Mouse (Mus musculus) right cerebral cortex, postnatal 36 days (tissue): ENCODE data around the gene Pipox.

Experiments
- DNase-seq, 2 experiments: peaks; one replicate each; pipeline ENCODE4 v3.0.0; 2022; ENCODE audit warnings: low spot score in 2 of 2, mixed read lengths in 1 of 2

The Pipox gene

DNA sequence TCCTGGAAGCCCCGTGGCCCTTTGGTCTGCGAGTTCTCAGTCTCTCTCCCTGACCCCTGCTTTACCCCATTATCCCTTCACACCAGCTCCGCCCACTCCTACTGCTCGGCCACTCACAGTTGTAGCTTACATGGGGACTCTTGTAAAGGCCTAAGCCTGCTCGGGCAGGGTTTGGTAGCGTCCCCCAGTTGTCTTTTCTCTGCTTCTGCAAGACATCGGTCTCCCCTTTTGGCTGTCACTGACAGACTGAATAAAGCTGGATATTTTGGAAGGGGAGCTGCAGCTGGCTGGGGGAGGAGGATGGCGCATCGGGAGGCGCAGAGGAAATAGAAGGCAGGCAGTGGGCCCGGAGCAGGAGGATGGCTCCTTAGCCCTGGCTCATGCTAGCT is 17.1 kb downstream of the Pipox start:
- DNase-seq, result no peak

DNA sequence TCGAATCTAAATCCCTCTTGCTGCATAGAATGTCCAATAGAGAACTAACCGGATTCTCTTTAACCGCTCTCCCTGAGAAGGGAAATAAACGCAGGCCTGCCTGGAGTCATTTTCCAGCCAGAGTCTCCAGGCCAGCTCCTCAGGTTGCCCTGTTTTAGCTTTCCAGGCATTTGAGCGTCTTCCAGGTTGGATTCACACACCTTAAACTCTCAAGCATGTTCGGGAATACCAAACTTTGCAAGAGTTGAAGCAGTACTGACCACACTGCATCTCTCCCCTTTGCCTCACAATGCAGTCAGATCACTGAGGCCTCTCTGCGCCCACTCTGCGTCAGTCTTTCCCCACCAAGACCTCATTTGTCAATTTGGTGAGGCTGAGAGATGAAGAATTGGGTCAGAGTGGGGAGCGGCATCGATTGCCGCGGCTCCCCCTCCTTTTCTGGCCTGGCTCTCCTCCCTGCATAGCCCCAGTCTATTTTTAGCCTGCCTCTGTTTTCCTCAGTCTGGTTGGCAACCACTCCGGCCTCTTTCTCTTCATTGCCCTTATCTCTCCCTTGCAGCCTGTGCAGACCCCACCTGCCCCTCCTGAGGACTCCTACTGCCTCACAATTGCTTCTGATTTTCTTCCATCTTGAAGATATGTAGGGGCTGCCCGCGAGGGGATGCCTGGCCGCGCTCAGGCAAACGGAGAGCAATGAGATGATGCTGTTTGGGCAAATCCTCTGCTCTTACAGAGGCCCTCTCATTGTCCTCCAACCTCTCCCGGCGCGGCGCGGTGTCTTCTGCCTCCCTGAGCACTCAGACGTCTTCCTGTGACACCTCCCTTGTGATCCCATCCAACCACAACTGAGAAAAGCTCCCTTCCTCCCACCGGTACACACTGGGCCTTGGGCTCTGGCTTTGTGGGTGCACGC is 17.8 kb downstream of the Pipox start:
- no peak for DNase-seq

DNA sequence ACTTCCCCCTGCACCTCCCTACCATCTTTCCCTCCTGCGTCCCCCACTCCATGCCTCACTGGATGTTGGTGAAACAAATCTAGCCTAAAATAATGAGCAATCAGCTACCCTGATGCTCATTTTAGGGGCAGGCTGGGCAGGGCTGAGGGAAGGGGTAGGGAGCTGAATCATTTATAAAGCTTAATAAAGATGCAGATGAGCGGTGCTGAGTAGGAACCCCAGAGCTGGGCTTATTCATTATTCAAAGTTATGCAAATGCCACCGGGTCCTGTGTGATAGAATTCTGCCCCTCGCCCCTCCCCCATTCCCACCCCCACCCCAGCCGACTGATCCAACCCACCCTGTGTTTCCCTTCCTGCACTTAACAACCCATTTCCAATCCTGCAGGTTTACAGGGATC is 18.6 kb downstream of the Pipox start:
- DNase-seq, result no peak

DNA sequence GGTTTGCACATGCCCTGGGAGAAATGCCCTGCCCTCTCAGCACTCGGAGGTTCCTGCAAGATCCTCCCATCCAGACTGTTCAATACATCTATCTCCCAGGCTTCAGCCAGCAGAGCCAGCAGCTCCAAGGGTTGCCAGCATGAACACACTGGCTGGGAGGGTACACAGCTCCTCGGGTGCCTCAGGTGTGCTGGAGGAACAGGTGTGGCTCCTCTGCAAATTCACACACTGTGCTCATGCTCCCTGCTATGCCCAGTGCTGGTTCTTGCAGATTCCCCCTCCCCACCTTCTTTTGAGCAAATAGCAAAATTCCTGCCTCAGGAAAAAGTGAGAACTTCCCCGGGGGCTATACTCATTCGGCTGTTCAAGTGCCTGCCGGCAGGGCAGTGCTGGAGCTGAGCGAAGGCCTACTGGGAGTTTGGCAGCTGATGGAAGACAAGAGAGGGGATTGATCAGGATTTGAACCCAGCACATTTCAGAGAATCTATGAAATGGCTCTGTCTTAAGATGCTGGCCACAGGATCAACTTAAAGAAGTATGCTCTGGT is 19.1 kb downstream of the Pipox start:
- no peak for DNase-seq

DNA sequence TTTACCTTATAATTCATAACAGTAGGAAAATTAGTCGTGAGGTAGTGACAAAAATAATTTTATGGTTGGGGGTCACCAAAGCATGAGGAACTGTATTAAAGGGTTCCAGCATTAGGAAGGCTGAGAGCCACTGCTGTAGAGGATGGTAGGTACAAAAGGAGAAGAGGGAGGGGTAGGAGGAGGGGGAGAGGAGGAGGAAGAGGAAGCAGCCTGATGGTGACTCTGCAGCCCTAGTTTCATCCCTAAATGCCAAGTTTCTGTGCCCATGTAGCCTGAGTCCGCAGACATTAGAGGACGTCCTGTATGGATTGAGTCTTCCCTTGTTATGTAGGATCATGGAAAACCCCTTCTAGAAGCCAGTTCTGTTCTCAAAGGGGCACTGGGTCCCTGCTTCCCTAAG is 20.8 kb downstream of the Pipox start:
- DNase-seq, result no peak

DNA sequence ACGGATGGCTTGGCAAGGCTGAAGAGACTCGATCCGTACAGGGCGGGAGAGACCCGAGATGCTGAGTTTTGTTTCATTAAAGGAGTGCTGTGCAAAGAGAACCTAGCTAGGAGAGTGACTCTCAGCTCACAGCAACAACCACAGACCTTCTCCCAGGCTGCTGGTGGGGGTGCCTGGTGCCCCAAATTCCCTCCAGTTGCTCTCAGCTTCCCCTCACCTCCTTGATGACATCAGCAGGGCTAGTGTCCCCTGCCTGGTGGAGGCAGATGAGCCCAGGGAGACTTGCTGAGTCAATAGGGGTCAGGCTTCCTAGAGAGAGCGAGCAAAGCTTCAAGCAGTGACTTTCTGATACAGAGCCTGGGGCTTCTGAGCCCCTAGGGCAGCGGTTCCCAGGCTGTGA is 21.2 kb downstream of the Pipox start:
- DNase-seq, result no peak

DNA sequence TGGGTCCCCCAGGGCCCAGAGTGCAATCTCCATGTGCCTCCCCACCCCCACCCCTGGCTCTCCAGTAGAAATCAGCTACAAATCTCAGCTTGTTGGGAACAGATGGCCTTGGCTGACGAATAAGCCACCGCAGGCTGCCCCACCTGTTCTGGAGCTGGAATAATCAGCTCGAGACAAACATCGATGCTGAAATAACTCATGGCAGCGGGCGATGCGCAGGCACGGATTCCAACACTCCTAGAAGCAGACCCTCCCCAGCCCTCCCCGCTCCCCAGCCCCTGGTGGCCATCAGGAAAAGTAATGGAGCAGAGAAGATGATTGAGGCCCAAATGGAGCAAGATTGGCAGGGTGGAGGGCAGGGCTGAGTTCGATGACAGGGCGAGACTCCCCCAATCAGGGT is 21.7 kb downstream of the Pipox start:
- peak in 1 of 2 experiments; percentile 71 for DNase-seq

DNA sequence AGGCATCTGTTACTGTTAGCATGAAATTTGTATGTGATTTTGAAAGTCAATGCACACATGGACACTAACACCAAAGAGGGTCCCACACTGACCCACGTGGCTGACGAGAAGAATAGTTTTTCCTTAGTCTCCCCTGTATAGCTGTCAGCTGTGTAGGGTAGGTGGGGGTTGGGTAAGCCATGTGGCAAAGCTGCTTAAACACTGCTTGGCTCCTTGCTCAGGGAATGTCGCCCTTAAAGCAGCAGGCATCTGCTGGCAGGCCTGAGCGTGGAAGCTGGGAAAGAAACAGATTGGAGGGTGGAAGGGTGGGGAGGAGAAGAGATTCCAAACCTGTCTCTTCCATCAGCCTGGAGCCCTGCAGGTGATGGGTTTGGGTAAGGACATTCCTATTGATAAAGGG is 22.5 kb downstream of the Pipox start:
- peak in 1 of 2 experiments; percentile 71 for DNase-seq

DNA sequence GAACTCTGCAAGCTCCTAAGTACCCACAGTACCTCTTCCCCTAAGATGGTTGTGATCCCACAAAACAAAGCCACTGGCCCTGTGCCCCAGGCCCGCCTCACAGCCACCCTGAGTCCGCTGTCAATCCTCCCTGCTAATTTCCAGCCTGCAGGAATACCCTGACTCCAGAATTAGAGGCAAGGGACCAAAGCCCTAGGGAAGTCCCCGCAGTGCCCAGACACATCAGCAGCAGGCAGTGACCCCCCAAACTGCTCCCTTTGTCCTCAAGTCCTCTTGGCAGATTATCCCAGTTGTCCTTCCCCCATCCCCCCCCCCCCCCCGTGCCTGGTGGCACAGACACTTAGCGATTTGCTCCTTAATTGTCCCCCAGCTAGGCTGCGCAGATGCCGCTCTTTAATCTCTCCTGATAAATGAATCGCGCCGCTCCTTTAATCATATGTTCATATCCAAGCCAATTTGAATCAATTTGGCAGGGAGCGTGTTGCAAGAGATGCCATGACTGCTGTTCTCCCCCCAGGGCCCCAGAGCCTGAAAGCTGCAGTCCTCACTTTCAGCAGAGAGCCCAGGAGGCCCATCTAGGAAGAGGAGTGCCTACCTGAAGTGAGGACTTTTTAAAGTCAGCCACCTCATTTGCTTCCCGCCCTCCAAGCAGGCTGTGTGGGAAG is 26.3 kb downstream of the Pipox start:
- no peak for DNase-seq

DNA sequence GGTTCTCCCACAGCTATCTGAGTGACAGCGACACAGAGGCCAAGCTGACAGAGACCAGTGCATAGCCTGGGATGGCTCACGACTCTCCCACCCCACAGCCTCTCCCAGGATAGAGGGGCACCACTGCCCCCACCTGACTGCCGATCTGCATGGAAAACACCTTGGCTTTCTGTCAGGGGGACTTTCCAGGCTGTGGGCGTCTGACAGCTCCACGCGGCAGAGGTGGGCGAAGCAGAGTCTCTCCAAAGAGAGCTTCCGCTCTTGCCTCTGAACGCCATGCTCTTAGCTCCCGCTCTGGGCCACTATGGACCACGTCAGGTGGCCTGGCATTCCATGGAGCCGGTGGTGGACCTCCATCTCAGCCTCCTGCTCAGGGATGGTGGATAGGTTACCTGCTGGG is 29.1 kb downstream of the Pipox start:
- no peak for DNase-seq

DNA sequence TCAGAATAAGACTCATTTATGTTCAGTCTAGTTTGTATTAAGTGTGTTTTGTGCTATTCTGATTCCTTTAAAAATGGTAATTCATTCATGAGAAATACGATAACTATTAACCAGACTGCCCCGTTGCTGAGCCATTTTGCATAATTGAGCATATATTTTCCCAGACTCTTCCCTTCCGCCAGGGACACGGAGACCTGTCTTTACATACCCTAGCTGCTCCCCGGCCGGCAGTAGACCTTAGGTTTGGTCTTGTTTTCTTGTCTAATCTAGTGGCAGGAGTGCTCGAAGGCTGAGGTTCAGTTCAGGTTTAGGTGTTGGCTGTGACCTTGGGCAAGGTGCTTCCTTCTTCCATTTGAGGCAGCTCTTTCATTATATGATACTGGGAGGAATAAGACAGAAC is 31.0 kb downstream of the Pipox start:
- no peak for DNase-seq

DNA sequence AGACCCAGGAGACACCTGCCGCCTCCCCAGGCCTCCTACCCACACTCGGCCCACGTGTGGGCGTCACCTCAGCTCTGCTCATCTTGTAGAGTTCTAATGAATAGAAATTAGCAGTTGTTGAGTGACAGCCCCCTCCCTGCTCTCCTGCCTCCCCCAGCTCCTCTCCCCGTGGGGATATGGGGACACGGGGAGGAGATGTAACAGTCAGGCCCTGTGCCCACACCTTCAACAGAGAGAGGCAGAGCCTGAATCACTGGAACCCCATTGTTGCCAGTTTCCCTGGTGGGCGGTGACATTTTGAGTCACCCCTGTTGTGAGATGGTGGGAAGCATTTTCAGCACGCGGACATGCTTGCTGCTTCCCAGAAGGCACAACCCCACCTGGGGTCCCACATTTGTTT is 32.9 kb downstream of the Pipox start:
- DNase-seq, result peak in 1 of 2 experiments; percentile 56

DNA sequence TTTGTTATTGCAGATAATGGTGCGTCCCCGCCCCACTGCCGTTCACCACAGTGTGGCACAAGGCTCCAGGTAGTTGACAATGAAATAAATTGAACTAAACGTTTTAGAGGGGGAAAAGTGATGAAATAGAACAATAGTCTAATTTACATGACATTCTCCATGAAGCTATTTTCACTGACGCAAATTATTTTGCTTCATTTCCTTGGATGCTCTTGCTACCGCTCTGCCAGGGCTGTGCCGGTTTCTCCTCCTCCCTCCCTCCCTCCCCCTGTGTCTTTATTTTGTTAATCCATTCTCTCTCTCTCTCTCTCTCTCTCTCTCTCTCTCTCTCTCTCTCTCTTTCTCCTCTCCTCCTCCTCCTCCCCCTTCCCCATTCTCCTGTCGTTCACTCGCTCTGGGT is 35.3 kb downstream of the Pipox start:
- DNase-seq, result no peak

DNA sequence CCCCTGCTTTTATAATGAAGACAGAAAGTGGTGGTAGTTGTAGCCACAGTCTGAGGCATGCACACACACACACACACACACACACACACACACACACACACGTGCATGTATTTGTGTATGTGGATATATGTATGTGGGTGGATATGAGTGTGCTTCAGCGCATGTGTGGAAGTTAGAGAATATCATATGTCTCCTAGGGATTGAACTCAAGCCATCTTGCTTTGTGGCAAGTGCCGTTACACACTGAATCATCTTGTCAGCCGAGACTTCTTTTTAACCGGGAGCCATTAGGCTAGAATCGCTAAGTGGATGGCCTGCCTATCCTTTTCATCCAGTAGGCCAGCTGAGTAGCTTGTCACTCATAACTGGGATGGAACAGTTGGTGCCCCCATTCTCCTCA is 36.8 kb downstream of the Pipox start:
- DNase-seq, result no peak

DNA sequence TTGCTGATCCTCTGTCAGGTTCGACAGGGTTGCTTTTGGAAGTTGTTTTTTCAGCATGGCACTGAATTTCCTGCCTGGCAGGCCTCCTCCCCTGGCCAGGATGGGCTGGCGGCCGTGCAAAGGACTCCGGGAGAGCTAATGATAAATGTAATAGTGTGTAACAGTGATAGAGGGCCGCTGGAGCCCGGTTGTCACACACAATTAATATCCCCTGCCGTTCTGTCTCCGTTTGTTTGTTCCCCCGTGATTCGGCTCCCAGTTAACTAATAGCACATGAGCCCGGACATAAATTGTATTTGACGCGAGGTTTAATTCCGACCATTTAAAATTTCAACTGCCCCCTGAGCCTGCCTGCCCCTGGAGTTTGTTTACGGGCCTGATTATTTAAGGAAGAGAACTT is 38.5 kb downstream of the Pipox start:
- DNase-seq, result no peak

DNA sequence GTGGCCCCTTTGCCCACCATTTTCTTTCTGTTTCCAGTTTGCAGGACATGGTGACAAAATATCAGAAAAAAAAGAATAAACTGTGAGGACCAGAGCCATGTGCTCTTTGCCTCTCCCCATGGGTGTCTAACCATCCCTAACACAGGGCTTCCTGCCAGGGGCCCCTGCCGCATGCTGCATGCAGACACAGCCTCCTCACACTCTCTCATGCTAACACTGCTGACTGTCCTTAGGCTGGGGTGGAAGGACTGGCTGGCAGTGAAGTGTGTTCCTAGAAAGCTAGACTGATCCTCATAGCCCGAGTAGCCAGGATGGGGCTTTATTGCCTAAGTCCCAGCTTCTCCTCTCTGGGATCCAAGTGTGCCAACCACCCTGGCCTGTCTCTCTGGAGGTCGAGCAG is 39.3 kb downstream of the Pipox start:
- DNase-seq, result no peak

DNA sequence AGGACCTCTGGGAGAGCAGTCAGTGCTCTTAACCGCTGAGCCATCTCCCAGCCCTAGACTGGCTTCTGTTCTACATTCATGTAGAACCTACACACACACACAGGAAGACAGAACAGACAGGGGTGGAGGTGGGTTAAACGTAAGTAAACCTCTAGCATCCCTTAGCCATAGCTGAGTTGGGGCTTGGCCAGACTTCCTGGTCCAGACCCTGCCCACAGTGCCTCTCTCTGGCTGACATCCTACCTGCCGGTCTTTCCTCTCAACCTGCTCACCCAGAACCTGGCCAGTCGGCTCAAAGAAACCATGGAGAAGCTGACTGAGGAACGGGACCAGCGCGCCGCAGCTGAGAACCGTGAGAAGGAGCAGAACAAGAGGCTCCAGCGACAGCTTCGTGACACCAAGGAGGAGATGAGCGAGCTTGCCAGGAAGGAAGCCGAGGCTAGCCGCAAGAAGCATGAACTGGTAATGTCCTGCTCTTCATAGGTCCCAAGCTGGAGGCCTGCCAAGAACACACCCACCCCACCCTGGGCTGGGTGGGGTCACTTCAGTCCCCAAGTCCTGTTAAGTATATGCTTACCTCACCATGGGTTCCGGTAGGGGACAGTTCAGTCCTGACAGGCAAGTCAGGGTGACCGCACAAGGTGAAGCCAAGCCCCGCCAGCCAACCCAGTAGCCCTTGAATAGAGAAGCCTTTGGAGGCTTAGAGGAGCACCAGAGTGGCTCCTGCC is 40.8 kb downstream of the Pipox start:
- DNase-seq, result no peak

DNA sequence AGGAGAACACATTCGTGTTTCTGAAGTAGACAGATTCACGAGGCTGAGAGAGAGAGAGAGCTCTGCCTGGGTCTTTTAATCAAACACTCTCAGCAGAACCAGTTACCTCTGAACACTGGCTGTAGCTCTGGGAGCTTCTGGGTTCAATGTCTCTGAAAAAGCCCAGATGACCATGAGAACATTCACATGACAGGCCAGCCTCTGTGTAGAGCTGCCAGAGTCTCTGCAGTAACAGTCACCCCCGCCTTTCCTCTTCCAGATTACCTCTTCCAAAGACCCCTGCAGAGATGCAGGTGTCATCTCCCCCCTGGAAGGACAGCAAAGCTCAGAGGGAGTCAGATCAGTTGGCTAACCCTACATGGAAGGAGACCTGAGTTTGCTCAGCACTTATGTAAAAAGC is 41.7 kb downstream of the Pipox start:
- DNase-seq, result no peak

DNA sequence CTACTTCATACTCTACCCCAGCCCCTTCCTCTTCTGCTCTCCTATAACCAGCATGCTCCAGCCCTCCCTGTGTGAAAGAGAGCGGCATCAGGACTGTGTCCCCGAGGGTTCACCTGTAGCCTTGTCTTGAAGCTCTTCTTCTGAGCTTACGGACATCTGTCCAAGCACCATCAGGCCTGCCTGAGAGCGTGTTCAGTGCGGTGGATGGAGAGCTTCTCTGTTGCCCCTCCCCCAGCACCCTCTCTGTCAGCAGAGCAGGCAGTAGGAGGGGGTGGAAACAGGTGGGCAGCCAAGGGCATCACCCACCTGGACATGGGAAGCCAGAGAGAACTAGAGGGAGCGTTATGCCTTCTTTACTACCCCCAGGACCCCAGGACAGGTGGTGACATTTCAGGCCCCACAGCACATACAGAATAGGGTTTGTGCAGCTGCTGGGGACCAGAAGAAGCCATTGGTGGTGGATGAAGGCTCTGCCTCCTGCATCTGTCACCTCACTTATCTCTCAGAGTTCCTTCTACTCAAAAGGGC is 42.3 kb downstream of the Pipox start:
- DNase-seq, result no peak

DNA sequence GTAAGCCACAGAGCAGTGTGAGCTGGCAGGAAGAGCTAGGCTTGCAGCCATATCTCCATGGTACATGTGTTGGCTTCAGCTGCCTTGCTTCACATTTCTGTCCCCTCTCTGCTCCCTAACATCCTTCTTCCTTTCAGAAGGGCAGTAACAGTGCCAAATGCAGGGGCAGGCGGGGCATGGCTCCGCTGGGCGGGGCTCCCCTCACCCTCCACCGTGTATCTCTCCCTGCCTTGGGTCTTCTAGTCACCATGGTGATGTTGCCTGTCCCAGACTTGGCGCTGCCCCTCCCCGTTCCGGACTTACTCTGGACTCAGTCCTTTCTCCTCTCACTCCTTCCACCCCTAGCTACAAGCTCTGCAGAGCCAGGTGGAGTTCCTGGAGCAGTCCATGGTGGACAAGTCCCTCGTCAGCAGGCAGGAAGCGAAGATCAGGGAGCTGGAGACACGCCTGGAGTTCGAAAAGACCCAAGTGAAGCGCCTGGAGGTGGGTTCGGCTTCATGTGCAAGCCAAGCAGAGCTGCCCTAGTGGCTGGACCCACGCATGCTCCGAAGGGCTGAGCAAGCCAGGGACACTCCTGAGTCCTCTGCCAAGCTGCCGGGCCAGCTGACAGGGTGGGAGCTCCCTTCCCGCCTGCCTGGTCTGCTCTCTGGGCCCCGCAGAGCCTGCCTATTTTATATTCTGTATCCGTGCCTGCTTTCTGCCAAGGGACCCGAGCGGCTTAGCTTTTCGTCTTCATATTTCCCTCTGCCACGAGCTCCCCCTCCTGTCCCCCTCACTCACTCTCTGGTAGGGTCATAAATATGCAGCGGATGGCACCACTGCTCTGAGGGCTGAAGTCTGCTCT is 43.3 kb downstream of the Pipox start:
- peak; percentile 67 to 72 for DNase-seq

DNA sequence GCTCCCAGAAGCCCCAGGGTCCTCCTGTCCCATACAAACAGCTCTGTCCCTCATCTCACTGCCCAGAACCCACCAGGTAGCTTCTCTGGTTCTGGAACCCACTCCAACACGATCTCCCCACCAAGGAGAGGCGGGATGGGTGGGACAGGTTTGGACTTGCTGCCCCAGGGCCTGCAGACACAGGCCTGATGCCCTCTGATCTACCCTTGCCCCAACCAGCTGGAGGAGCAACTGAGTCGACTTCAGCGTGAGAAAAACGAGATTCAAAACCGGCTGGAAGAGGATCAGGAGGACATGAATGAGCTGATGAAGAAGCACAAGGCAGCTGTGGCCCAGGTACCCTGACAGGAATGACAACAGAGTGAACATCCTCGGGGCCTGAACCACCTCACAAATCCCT is 44.7 kb downstream of the Pipox start:
- DNase-seq, result no peak
